Mouse (Mus musculus) granulocyte monocyte progenitor cell, adult 5-6 weeks (primary cell): ENCODE data around the gene Nae1. TPM values are rescaled to one million over a fixed set of nuclear protein-coding genes. Genes with fewer than 3 reads are reported as not detected.
A peak's percentile ranks its signal among the peaks of the same experiment; 100 is the strongest.
"Not testable (repeated sequence)": the region's sequence is repeated elsewhere in the genome, so short reads cannot be mapped to it uniquely, and the experiment has no call there.

Source experiments
- ATAC-seq: replicated peaks from 2 replicates; pipeline ENCODE4 v1.8.0; 2016; ENCODE audit warnings: mild to moderate bottlenecking, moderate TSS enrichment, inconsistent platforms; ENCODE audit not compliant: poor library complexity, severe bottlenecking
- total RNA-seq, 2 experiments: library from RNA; stranded (forward) in 1 of 2; stranded (reverse) in 1 of 2; fragments of 200-712, 200-1000 nt in 1 of 2; fragments of >200 nt in 1 of 2; fragmentation: Nextera tagmentation in 1 of 2; gene quantifications; 2 replicates each; pipeline ENCODE4 v1.2.3; 2014 to 2017

The Nae1 gene
- total RNA-seq (2014; fragmentation: Nextera tagmentation) (38.8 and 62.4 TPM in 2 replicates), total RNA-seq (2017) (64.6 and 109 TPM in 2 replicates)

DNA sequence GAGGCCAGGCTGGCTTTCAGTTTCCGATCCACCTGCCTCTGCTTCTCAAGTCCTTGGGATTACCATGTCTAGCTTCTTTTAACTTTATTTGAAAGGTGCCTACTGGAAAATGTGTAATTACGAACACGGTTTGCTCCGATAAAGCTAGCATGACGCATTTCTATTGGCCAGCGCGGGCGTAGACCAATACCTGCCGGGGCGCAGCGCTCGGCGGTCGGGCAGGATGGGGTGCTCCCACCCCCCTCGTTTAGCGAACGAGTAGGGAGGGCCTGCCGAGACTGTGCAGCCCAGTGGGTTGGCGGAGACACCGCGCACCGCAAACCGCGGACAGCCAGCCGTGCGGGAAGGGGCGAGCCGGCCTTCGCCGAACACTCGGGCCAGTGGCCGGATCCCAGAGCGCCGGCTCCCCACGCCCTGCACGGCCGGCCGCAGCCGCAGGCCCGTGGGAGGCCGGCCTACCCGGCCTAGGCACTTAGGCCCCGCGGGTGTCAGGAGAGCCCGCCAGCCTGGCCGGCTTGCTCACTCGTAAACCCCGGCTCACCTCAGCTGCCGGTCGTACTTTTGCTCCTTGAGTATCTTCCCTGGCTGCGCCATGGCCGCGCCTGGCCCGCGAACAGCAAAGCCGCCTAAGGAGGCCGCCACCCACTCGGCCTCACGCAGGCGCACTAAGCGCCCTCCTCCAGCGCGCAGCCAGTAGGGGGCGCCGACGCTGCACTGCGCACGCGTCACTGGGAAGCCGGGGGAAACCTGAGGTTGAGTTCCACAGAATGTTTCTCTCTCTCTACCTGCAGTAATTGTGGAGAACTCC, at the start of gene Nae1, which contains the start of gene Car7:
Gene Nae1, minus strand, starts transcription at position 667 of the 808 bp plus-strand sequence.
Gene Car7, plus strand, starts transcription at position 719 of the 808 bp plus-strand sequence.
- ATAC-seq, result peak; percentile 87

DNA sequence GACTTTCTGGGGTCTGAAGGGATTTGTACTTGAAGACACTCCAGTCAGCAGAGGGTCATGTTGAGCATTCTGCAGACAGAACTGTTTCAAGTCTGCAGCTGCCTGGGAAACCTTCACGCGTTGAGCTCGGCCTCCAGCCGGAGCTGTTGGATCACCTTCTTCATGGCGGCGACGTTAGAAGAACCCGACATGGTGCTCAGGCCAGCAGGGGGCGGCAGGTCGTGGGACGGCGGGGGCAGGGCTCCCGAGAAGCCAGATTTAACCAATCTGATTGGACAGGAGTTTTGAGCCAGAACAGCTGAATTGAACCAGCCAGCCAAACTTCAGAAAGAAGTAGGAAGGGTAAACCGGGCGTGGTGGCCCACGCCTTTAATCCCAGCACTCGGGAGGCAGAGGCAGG, 43.2 kb upstream of the Nae1 start:
- ATAC-seq, result not testable (repeated sequence)

DNA sequence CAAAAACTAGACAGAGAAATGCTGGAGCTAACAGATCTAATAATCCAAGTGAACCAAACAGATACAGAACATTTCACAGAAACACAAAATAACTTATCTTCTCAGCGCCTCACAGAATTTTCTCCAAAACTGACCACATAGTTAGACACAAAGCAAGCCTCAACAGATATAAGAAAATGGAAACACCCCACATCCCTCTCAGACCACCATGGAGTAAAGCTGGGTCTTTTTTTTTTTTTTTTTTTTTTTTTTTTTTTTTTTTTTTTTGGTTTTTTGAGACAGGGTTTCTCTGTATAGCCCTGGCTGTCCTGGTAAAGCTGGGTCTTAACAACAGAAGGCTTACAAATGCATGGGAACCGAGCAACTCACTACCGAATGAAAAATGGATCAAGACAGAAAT, 42.4 kb upstream of the Nae1 start:
- no peak for ATAC-seq

DNA sequence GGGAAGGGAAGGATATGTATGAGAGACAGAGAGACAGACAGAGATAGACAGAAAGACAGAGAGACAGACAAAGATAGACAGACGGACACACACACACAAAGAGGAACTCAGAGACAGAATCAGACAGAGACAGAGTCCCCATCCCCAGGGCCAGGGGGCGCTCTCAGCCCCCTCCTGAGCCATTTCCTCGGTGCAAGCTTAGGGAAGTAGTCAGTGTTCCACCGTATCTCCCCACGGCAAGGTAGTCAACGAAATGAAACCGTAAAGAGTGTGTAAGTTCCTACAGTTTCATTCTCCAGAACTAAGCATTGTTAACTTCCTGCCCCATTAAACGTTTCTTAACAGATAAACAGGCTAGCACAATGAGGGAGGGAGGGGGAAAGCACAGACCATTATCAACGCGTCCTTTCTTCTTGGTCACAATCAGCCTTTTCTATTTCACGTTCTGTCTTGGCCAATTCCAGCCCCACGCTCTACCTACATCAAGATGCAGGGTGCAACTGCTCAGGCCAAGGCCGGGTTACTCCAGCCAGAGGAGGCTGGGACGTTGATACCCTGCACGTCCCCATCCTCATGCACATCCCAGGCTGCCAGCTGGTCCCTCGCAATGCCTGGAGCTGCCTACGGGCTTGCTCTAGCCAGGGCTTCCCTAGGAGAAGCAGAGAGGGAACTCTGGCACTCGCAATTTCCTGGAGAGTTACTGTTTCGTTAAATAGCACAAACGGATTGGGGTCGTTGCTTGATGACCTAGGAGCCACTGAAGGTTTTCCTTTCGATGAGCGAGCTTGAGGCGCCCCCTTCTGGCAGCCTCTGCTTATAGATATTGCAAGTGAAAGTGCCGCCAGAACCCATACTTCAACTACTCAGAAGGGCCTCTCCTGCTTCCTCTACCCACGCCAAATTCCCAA, 36.3 kb upstream of the Nae1 start:
- peak; percentile 92 for ATAC-seq

DNA sequence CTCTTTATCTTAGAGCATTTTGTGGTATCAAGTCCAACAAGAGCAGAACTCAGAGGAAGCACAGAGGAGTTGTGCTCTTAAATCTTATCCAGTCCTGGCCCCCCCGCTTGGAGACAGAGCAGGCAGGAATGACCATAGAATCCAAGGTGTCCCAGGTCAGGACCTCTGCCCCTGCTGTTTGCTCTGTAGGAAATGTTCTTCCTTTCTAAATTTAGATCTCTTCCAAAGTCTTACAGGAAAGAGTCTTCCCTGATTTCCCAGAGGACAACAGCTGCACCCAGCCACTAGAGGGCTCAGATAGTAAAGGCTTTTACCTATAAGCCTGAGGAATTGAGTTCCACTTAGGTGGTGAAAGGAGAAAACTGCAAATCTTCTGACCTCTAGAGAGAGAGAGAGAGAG, 35.1 kb upstream of the Nae1 start:
- ATAC-seq, result no peak

DNA sequence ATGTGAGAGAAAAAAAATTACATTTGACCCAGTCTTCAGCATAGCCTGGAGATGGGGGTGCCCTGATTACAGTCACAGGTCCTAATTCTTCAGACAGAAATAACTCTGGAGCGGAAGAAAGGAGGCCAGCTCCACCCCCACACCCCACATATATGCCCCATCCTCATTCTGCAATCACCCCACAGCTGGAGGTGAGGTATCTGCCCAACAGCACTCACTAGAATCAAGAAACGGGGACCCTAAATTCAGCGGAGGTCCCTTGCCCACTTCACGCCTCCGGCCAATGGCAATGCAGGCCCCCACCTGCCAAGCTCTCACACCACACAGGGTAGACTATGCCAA, 31.0 kb upstream of the Nae1 start:
- ATAC-seq, result no peak

DNA sequence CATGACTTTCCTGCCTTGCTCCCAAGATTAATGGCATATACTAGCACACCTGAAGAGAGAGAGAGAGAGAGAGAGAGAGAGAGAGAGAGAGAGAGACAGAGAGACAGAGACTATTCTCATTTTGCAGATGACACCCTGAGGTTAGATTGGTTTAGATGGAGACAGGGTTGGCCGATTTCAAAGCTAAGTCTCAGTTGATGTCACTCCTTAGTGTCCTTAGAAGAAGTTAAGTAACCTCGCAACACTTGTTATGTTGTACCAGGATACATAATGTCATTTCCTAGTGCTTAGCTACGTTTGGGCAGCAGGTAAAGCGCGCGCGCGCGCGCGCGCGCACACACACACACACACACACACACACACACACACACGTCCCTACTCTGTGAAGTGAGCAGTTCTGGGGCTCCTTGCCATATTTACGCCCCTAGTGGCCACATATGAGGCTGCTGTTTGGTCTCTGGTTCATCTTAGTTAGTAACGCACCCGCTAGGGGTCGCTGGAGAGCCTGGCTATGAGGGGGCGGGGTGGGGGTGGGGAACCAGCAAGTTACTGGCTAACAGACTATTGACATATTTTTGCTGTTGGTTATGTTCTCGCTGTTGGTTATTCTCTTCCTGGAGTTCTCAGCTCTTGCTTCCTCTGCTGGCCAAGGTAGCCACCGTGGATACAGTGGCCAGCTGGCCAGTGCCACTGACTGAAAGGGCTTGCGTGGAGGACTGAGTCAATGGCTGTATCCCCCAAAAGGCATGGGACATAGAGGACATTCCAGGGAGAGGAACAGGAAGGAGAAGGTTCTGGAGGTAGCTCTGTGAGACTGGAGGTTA, 30.4 kb upstream of the Nae1 start:
- ATAC-seq, result peak; percentile 100

DNA sequence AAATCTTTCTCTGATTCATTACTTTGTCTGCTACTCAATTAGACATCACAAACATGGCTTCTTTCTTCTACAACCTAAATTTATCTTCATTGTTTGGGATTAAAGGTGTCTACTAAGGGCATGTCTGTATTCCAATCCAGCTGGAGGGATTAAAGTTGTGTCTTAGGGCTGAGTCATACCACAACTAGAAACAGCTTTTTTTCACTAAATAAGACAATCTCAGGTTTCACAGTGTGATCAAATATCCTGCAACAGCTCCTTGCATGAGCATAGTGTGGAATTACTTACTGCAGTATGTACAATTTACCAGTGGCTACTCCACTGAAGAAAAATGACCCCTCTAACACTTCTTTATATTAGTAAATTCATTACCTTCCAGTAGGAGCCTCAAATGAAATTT, 26.3 kb upstream of the Nae1 start:
- no peak for ATAC-seq

DNA sequence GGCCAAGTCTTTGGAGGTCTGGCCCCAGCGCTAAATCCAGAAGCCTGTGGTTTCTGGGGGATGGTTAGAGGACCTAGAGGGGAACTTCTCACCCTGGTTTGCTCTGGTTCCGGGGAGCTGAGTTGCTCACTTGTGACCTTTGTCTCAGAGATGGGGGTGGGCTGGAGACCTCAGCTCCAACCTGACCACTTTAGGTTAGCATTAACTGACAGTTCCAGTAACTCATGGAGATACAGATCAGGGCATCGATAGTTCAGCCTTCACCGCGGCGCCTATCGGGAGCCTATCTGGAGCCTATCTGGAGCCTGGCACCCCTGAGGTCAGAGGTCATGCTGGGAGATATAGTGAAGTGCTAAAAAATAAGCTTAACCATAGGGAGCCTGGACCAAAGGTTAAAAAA, 22.8 kb upstream of the Nae1 start:
- no peak for ATAC-seq

DNA sequence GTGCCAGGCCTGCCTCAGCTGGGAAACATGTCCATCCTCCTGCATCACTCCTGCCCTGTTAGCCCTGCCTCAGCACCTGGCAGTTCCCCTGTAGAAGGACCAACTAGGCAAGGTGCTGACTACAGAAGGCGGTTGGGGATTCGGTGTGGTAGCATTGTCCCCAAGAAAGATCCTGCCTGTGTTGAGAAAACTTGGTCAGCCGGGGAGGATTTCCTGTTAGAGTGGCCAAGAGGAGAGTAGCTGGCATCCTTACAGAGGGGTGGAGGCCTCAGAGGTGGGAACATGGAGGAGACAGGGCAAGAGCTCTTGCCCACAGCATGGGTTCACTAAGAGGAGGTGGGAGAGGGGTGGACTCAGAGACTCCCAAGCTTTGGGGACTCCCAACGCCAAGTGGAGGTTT, 20.8 kb upstream of the Nae1 start:
- ATAC-seq, result no peak

DNA sequence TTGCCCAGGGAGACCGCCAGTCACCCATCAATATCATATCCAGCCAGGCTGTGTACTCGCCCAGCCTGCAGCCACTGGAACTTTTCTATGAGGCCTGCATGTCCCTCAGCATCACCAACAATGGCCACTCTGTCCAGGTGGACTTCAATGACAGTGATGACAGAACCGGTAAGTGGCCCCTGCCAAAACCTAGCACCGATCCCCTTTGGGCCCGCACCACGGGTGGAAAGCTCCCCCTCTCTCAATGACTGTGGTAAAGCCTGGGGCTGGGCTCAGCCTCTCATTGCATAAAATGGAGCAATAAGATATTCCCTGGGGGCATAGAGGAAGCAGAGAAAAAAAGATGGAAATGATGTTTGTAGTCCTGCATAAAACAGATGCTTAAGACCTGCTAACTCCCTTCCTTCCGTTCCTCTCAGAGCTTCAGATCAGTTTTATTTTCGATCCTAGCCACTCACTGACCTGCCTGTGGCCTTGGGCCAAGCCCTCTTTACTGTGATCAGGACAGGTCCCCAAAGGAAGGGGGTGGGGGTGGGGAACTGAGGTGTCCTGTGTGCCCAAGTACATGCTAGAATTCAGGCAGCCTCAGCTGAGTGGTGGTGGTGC, 9.1 kb upstream of the Nae1 start:
- no peak for ATAC-seq

DNA sequence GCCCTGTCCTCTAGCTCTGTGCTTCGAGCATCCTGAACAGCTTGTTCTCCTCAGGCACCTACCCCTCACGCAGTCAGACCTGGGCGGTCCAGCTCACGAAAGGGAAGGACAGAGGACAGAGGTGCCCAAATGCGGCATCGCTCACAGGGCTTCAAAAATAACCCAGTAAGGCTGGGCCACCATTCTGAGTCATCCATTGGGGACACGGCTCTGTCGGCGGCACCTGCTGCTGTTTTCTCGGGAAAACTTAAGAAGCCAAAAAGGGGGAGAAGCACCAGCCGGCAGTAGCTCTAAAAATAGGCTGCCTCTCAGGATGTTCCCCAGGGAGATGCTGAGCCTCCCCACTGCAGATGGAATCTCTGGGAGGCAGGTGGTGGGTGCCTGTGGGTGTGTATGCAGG, 7.7 kb upstream of the Nae1 start:
- ATAC-seq, result no peak

DNA sequence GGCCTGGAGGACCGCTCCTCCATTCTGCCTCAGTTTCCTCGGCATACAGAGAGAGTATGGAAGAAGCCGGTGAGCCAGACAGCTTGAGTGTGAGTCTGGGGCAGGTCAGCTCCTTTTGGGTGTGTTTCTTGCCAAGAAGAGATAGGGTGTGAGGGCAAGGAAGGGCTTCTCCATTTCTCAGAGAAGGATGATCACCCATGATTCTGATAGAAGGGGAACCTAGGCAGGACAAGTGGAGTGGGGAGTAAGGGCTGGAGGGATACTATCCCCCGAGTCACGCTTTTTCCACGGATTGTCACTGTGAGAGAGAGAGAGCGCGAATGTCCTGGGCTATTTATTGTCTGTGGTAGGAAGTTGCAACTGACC, 7.1 kb upstream of the Nae1 start:
- ATAC-seq, result peak; percentile 29

DNA sequence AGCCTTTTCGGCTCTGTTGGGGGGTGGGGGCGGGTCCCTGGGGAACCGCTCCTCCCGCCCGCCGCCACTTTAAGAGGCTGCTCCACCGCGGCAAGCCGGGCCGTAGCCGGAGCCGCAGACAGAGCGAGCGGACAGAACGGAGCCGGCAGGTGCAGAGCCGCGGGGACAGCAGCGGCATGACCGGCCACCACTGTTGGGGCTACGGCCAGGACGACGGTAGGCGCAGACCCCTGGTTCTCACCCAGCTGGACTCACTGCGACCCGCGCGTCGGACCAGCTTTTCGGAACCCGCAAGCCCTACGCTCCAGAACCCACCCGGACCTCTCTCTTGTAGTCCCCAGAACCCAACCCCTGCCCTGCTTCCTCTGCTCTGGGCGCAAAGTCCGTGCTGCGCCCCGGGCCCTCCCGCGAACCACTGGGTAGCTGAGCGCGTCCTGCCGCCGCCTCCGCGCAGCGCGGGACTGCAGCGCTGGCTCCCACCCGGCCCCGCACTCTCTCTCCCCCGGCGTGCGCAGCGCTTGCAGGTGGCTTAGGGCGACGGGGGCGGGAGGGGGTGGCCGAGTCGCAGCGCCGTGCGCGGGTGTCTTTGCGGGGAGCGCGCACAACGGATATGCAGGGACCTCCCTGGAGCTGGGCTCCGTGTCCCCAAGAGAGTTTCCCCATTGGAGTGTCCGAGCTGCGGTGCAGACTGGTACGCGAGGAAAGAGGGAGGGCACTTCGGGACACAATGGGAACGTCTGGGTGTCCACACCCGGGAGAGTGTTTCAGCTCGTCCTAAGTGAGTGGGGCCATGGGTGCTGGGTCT, 6.5 kb upstream of the Nae1 start:
- peak; percentile 60 for ATAC-seq

DNA sequence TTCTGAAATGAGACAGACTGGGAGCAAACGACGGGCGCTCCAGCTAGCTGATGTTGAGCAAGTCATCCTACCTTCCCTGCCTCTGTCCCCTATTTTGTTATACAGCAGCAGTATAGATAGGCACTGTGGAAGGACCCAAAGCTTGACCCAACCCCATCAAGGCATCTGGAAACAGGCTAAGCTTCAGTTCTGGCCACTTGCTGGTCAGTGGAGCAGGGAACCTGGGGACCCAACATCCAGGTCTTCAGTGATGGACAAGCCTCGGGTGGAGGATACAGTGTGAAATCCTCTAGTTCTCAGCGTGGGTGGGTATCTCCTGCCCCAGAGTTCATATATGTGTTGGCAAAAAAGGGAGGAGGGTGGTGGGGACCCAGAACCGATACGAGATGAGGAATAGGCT, 5.8 kb upstream of the Nae1 start:
- ATAC-seq, result no peak

DNA sequence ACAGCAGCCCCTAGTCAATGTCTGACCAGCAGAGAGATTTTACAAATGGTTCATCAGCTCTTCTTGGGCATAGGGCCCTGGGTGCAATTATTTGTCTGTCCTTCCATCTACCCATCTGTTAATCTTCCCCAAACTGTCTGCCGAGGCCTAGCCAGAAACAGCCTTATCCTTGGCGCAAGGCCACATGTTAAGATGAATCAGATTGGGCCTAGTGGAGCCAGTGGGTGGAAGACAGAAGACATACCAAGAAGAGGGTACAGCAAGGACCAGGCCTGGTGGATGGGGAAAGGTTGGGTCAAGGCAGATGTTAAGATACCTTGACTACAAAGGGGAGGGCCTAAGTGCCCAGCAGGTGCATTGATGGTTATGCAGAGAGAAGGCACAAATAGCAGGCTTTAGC, 5.1 kb upstream of the Nae1 start:
- ATAC-seq, result no peak

DNA sequence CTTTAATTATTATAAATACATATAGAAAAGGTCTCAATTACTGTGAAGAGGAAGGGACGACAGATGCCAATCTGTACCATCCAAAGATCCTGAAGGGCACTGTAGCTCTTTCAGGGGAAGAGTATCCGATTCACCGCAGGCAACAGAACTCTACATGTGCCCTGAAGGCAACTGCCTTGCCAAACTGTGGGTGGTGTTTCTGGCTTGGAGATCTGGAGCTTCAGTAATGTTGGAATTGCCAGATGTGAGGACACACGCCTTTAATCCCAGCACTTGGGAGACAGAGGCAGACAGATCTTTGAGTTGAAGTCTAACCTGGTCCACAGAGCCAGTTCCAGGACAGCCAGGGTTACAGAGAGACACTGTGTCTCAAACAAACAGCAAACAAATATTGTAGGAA, 4.5 kb upstream of the Nae1 start:
- no peak for ATAC-seq

DNA sequence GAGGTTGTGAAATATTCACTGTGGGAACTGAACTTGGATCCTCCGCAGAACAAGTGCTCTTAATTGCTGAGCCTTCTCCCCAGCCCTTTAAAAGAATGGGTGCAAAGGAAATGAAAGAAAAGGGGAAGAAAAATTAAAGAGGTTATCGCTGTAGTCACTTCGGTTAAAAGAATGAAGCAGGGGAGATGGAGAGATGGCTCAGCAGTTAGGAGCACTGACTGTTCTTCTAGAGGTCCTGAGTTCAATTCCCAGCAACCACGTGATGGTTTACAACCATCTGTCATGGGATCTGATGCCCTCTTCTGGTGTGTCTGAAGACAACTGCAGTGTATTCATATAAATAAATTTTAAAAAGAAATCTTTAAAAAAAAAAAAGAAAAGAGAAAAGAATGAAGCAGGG, 1.6 kb upstream of the Nae1 start:
- ATAC-seq, result no peak

DNA sequence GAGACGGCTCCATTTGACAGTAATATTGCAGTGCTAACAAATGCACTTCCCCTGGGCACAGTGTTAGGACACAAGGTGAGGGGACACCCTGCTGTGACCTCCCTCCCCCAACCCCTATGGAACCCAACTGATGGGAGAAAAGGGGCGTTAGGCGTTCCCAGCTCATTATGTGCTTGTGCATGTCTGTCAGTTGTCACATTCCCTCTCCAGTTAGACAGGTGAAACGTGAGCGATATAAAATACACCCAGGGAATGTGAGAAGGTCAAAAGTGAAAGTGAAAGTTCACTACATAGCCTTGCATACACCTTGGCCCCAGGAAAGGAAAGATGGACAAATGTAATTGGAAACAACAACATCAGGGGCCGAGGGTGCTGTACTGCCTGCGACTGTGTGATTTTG, 941 bp upstream of the Nae1 start:
- ATAC-seq, result peak; percentile 12; the same call in 1 of the 2 replicates

DNA sequence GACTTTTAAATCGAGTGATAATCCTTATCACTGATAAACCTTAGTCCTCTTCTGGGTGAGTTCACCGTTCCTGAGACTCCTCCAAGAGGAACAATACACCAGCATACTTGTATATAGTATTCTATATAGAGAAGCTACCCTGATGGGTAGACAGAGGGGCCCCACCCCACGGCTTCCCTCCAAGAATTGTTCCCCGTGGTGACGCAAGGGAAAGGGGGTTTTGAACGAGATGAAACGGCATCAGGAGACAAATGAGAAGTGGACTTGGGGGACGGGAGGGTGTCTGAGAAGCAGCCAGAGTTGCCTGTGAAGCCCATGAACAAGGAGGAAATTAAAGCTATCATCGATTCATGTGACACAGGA, 323 bp upstream of the Nae1 start:
- ATAC-seq, result peak; percentile 75
